Mouse (Mus musculus): ENCODE measurements around the gene Col27a1.

Gene Col27a1

DNA sequence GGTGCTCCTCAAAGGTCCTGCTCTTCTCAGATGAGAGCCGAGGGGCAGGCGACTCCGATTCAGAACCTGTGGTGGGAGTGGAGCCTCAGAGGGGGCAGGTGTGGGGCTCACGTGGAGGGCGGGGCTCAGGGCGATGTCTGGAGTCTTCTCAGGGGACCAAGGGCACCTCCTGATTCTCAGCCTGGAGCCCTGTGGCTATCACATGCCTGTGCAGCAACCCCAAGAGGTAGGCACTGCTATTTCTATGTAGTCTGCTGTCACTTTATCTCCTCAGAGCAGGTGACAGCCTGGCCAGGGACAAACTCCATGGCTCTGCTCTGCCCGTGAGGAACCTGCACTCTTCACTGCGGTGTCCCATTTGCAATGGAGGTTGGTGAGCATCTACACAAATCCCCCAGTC is 159.6 kb downstream of the Col27a1 start:
- DNase-seq (ENCODE audit: low spot score in 2 of 2): no peak

GRCm38 (mm10) chr4:63374331-63374730 is 160.5 kb downstream of the Col27a1 start:
- no peak for DNase-seq (ENCODE audit: low spot score in 2 of 2)

DNA sequence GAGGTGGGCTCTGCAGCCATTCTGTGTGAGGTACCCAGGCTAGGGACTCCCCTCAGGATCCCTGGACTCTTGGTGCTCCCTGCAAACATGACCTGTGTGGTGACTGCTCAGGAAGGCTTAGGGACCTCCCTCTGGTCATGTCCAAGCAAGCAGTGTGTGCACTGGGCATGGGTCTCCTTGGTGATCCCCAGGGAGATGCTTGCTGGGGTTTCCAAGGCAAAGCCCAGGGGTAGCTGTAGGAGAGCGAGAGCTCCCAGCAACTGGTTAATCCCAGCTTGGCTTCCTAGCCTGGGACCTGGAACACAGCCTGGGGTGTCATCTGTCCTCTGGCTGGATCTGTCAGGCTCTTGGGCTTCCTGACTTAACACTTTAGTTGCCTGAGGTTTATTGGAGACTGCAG is 161.6 kb downstream of the Col27a1 start:
- DNase-seq (ENCODE audit: low spot score in 2 of 2): no peak

DNA sequence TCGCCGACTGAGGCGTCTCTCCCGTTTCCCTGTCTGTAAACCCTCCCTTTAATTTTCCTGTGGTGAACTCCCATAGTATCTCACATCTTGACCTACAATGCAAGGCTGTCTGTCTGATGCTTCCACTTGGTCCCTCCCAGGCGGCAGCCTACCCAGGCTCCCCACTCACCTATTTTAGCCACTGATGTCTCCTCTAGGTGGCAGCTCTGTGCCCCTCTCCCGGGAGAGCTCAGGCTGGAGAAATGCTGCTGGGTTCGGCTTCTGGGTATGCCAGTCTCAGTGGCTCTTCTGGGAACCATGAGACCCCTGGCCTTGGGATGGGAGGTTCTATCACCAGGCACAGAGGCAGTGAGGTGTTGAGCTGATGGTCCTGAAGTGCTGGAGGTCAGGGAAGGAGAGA is 163.7 kb downstream of the Col27a1 start:
- DNase-seq (ENCODE audit: low spot score in 2 of 2): no peak

DNA sequence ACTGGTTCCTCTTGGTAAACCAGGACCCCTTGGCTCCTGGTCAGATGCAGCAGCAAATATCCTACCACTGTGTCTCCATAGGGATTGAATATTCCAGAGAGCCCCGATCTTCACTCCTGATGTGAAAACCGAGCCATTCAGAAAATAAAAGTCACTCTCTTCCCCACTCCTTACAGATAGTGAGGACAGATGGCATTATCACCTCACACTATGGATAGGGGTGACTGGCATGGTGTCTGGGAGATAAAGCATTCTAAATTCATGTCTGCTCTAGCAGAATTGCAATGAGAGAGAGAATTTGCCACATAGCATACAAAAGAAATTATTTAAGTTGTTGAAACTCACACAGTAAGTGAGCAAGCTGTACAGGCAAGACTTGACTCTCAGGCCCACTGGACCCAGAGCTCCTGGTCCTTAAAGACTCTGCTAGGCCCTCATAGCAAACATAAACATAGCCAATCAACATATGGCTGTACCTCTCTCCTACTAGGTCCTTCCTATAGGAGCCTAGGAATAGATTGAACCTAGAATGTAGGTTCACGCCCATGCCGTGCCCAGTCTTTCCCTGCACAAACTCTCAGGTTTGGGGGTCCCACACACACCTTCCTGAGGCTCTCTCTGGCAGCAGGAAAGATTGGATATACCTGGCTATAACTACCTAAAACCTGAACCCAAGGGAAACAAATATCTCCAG is 169.0 kb downstream of the Col27a1 start:
- DNase-seq (ENCODE audit: low spot score in 2 of 2): no peak

DNA sequence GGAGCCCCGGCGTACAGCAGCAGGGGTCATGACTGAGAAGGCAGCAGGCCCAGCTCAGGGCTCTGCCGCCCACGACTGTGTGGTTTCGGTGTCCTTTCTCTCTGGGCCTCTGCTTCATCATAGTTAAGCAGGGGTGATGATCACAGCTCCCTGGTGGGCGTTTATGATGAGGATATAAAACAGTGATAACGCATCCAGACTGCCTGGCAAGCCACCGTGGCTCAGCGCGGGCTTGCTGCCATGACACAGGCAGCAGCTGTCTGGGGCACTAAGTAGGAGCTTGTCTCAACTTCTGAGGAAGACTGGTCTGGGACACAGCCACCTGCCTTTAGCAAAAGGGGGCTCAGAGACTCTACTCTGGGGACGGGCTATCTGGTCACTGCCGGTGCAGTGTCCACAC is 169.7 kb downstream of the Col27a1 start:
- no peak for DNase-seq (ENCODE audit: low spot score in 2 of 2)

GRCm38 (mm10) chr4:63384262-63384661 is 170.5 kb downstream of the Col27a1 start:
- no peak for DNase-seq (ENCODE audit: low spot score in 2 of 2)

Measured in urinary bladder, postnatal 36 days (tissue).